Mouse (Mus musculus): ENCODE measurements around the gene Gclc.

The Gclc gene

GRCm38 (mm10) chr9:77753853-77754727, at the start of gene Gclc:
Gene Gclc, plus strand, starts transcription at chr9:77754535.
- peak; percentile 95 for DNase-seq (ENCODE audit: low read depth, low spot score)

GRCm38 (mm10) chr9:77706515-77706914, 47.8 kb upstream of the Gclc start:
- no peak for DNase-seq (ENCODE audit: low read depth, low spot score)

GRCm38 (mm10) chr9:77707433-77708139, 46.7 kb upstream of the Gclc start:
- DNase-seq (ENCODE audit: low read depth, low spot score): no peak

- no peak for DNase-seq (ENCODE audit: low read depth, low spot score)
These were observed 45.4 kb upstream of the Gclc start for GRCm38 (mm10) chr9:77708950-77709349.

GRCm38 (mm10) chr9:77711021-77711569, 43.2 kb upstream of the Gclc start:
- DNase-seq (ENCODE audit: low read depth, low spot score): no peak

- DNase-seq (ENCODE audit: low read depth, low spot score): no peak
These were observed 41.5 kb upstream of the Gclc start for GRCm38 (mm10) chr9:77712816-77713215.

- no peak for DNase-seq (ENCODE audit: low read depth, low spot score)
These were observed 41.0 kb upstream of the Gclc start for GRCm38 (mm10) chr9:77713301-77713700.

GRCm38 (mm10) chr9:77715262-77715661, 39.1 kb upstream of the Gclc start:
- DNase-seq (ENCODE audit: low read depth, low spot score): no peak

- DNase-seq (ENCODE audit: low read depth, low spot score): no peak
These were observed 38.3 kb upstream of the Gclc start for GRCm38 (mm10) chr9:77716009-77716408.

- DNase-seq (ENCODE audit: low read depth, low spot score): no peak
These were observed 36.4 kb upstream of the Gclc start for GRCm38 (mm10) chr9:77717831-77718435.

- no peak for DNase-seq (ENCODE audit: low read depth, low spot score)
These were observed 35.4 kb upstream of the Gclc start for GRCm38 (mm10) chr9:77718816-77719411.

GRCm38 (mm10) chr9:77719675-77720074, 34.7 kb upstream of the Gclc start:
- DNase-seq (ENCODE audit: low read depth, low spot score): no peak

GRCm38 (mm10) chr9:77722381-77722780, 32.0 kb upstream of the Gclc start:
- DNase-seq (ENCODE audit: low read depth, low spot score): no peak

GRCm38 (mm10) chr9:77724216-77724615, 30.1 kb upstream of the Gclc start:
- no peak for DNase-seq (ENCODE audit: low read depth, low spot score)

- no peak for DNase-seq (ENCODE audit: low read depth, low spot score)
These were observed 28.9 kb upstream of the Gclc start for GRCm38 (mm10) chr9:77725448-77725847.

GRCm38 (mm10) chr9:77726018-77726684, 28.2 kb upstream of the Gclc start:
- DNase-seq (ENCODE audit: low read depth, low spot score): no peak

- DNase-seq (ENCODE audit: low read depth, low spot score): no peak
These were observed 27.3 kb upstream of the Gclc start for GRCm38 (mm10) chr9:77727012-77727411.

GRCm38 (mm10) chr9:77732067-77732466, 22.3 kb upstream of the Gclc start:
- DNase-seq (ENCODE audit: low read depth, low spot score): no peak

- no peak for DNase-seq (ENCODE audit: low read depth, low spot score)
These were observed 16.9 kb upstream of the Gclc start for GRCm38 (mm10) chr9:77737298-77738041.

- no peak for DNase-seq (ENCODE audit: low read depth, low spot score)
These were observed 12.9 kb upstream of the Gclc start for GRCm38 (mm10) chr9:77741452-77741851.

Data from CD4-positive, CD25-positive, alpha-beta regulatory T cell, adult 2 months (primary cell).